Mouse (Mus musculus) limb, embryonic 15.5 days (tissue): ENCODE measurements around the gene Cnbd2. TPM values are rescaled to one million over a fixed set of nuclear protein-coding genes. Genes with fewer than 3 reads are reported as not detected.

Experiments
- ATAC-seq: fragments of 200-750 bp; cut with Nextera tagmentation; 2 replicates; pipeline ENCODE4 v1.8.0; 2017; ENCODE audit warnings: low read depth, moderate TSS enrichment; ENCODE audit not compliant: insufficient number of reproducible peaks, low FRiP score, low TSS enrichment
- H3K27ac ChIP-seq: fragments of 300-500 bp; sonication (generic); 2 replicates; pipeline ENCODE4 v1.5.1; 2015; ENCODE audit warnings: moderate library complexity, mild to moderate bottlenecking, inconsistent platforms
- H3K27me3 ChIP-seq: fragments of 300-500 bp; sonication (generic); 2 replicates; pipeline ENCODE4 v1.6.1; 2015; ENCODE audit warnings: inconsistent platforms
- H3K36me3 ChIP-seq: fragments of 300-500 bp; sonication (generic); 2 replicates; pipeline ENCODE4 v1.6.1; 2015; ENCODE audit warnings: inconsistent platforms
- H3K4me1 ChIP-seq: fragments of 300-500 bp; sonication (generic); 2 replicates; pipeline ENCODE4 v1.6.1; 2015; ENCODE audit warnings: inconsistent platforms
- H3K4me2 ChIP-seq: fragments of 300-500 bp; sonication (generic); 2 replicates; pipeline ENCODE4 v1.6.1; 2015; ENCODE audit warnings: mild to moderate bottlenecking, inconsistent platforms
- H3K4me3 ChIP-seq: fragments of 300-500 bp; sonication (generic); 2 replicates; pipeline ENCODE4 v1.5.1; 2015; ENCODE audit warnings: mild to moderate bottlenecking, inconsistent platforms
- H3K9ac ChIP-seq: fragments of 300-500 bp; sonication (generic); 2 replicates; pipeline ENCODE4 v1.6.1; 2015; ENCODE audit warnings: inconsistent platforms
- H3K9me3 ChIP-seq: fragments of 300-500 bp; sonication (generic); 2 replicates; pipeline ENCODE4 v1.6.1; 2016; ENCODE audit warnings: inconsistent platforms
- WGBS: fragments of 180-500 bp; shearing (Covaris S2); methylation state at CpG from one replicate; pipeline ENCODE4 v1.1.7; 2015; 5-methylcytosine and 5-hydroxymethylcytosine counted together
- polyA plus RNA-seq: library from polyadenylated mRNA; unstranded; fragments of >200 nt; fragmentation: Nextera tagmentation; extraction: Ambion mirVana; gene quantifications from 2 replicates; pipeline ENCODE4 v1.2.1, GENCODE M21; 2015

The Cnbd2 gene
- polyA plus RNA-seq = 3.8 and 3.9 TPM in 2 replicates

DNA sequence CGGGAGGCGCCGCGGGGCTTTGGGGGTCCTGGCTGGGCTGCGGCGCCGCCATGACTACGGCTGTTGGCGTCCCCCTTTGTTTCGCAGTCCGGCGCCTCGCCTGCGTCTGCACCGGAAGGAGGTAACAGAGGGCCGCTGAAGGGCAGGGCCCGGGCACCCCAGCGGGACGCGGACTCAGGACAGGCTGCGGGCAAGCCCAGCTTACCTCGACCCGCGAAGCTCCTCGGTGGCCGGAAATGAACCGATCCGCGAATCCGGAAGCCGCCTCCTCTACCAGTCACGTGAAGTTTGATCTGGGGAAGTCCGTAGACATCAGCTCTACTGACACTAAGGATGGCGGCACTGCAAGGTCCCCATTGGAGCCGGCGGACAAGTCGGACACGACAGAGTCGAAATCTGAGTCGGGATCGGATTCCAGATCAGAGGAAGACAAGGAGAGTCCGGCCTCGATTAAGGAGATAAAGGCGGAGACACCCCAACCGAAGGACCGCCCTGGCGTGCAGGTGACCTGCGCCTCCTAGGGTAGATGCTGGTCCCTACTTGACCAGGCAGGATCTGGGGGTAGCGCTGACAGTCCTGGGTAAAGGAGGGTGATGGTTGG is at the start of gene Cnbd2, which contains the start of gene Scand1:
Gene Cnbd2, plus strand, starts transcription at position 3 of the 601 bp plus-strand sequence.
Gene Scand1, minus strand, starts transcription at position 408 of the 601 bp plus-strand sequence.
- peak within 1 kb of the TSS; percentile 97 for H3K27ac ChIP-seq
- H3K4me3 ChIP-seq = peak within 1 kb of the TSS; percentile 97
- ATAC-seq = peak; percentile 79
- H3K36me3 ChIP-seq = peaks cover 10% of the 10 kb centered on the region; the same call in 1 of the 2 replicates
- under 1% methylated on average over 49 of the region's 49 CpGs for WGBS
- H3K4me1 ChIP-seq = peaks cover 4% of the 10 kb centered on the region; the same call in 1 of the 2 replicates
- H3K27me3 ChIP-seq = no peaks in the 10 kb centered on the region
- peak within 1 kb of the TSS; percentile 83 for H3K4me2 ChIP-seq
- peak within 1 kb of the TSS; percentile 88 for H3K9ac ChIP-seq
- H3K9me3 ChIP-seq = no peaks in the 10 kb centered on the region

DNA sequence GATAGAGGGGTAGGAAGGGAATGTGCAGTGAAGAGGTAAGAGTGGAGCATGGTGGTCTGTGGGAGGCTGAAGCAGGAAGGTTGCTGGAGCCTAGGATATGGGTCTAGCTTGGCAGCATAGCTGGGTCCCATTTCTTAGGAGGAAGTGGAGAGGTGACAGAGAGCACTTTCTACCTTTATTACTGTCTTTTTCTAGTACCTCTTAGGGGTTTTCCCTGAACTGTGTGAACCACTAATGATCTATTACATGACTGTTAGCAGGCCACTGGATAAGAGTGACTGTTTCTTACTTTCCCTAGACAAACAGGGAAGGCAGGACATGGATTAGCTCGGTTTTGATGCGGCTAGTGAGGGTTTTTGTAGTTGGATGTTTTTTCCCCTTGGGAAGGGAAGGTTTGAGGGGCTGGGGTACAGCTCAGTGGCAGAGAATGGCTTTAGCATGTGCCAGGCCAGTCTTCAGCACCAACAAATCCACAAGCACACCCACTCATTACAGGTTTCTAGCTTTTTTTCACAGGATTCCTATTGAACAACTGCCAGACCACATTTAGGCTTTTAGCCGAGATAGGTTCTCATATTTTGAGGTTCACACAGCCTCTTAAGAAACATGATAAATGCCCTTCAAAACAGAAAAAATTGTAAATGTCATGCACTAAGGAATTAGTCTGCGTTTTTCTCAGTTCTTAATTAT is 48.8 kb upstream of the Cnbd2 start:
- no peaks in the 10 kb centered on the region for H3K9me3 ChIP-seq
- no peaks in the 10 kb centered on the region for H3K4me1 ChIP-seq
- no peak for ATAC-seq
- H3K27me3 ChIP-seq = no peaks in the 10 kb centered on the region
- H3K4me2 ChIP-seq = no peak overlapping the region
- no peak overlapping the region for H3K4me3 ChIP-seq
- WGBS = 79% methylated on average over 4 of the region's 4 CpGs
- H3K27ac ChIP-seq = no peak overlapping the region
- H3K9ac ChIP-seq = no peak overlapping the region
- peaks cover 56% of the 10 kb centered on the region for H3K36me3 ChIP-seq

DNA sequence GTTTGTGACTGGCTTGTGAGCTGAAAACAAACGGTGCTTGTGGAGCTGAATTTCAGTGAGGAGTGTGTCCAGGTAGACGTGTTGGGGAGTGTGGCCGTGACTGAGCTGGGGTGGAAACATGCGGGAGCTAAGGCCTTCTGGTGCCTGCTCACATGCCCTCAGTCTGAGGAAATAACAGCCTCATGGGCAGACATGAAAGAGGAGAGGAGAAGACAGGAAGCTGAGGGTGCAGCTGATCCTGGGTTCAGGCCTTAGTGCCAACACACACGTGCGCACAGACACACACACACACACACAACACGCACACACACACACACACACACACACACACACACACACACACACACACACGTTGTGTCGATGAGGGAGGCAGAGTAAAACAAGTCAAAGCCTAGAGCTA is 44.5 kb upstream of the Cnbd2 start:
- H3K27me3 ChIP-seq = no peaks in the 10 kb centered on the region
- no peak overlapping the region for H3K9ac ChIP-seq
- ATAC-seq = no peak
- H3K36me3 ChIP-seq = peaks cover 26% of the 10 kb centered on the region
- WGBS = 94% methylated on average over 9 of the region's 9 CpGs
- no peak overlapping the region for H3K4me2 ChIP-seq
- no peaks in the 10 kb centered on the region for H3K9me3 ChIP-seq
- H3K4me1 ChIP-seq = no peaks in the 10 kb centered on the region
- H3K4me3 ChIP-seq = no peak overlapping the region
- no peak overlapping the region for H3K27ac ChIP-seq

- Histone ChIP-seq H3K27me3 (no peaks in the 10 kb centered on the region), H3K9ac (no peak overlapping the region), H3K4me3 (no peak overlapping the region), H3K36me3 (peaks cover 38% of the 10 kb centered on the region), H3K27ac (no peak overlapping the region), H3K4me2 (no peak overlapping the region), H3K4me1 (no peaks in the 10 kb centered on the region), H3K9me3 (no peaks in the 10 kb centered on the region)
- ATAC-seq = no peak
- WGBS = 88% methylated on average over 6 of the region's 6 CpGs
These were observed 39.5 kb upstream of the Cnbd2 start for GRCm38 (mm10) chr2:156272553-156272952.

DNA sequence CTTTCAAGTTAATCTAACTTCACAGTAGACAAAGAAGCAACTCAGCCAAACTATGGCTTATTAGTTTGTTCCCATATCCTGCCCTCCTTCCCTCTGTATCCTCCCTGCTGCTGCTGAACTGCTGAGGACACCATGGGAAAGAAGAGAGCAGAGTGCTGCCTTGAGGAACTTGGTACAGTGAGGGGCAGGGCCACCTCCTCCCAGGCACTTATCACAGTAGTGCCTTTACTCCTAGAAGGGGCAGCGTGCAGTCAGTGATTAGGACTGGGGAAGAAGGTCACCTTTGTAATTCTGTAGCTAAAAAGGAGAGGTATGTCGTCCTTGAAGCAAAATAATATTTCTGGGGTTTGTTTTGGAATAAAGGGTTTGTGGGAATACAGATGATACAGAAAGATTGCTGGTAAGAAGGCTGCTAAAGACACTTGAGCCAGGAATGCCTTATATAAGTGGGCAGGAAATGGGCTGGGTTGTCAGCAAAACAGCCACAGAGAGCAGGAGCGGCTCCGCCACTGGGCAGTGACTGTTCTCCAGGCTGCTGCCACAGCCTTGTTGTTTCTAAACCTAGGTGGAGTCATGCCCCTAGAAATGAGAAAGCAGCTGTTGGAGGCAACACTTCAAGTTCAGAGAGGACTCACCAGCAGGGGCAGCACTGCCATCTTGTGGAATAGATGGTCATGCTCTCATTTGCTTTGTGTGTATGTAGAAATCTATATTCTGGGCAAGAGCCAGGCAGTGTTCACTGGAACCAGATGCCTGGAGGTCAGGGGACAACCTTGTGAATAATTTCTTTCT is 33.7 kb upstream of the Cnbd2 start:
- H3K9me3 ChIP-seq = no peaks in the 10 kb centered on the region
- no peak for ATAC-seq
- H3K4me3 ChIP-seq = no peak overlapping the region
- H3K4me2 ChIP-seq = no peak overlapping the region
- 39% methylated on average over 4 of the region's 4 CpGs for WGBS
- H3K27ac ChIP-seq = peak overlapping the region; percentile 43
- no peak overlapping the region for H3K9ac ChIP-seq
- peaks cover 42% of the 10 kb centered on the region for H3K36me3 ChIP-seq
- H3K4me1 ChIP-seq = no peaks in the 10 kb centered on the region
- no peaks in the 10 kb centered on the region for H3K27me3 ChIP-seq

GRCm38 (mm10) chr2:156281227-156281626 is 30.9 kb upstream of the Cnbd2 start:
- Histone ChIP-seq H3K4me3 (no peak overlapping the region), H3K27ac (no peak overlapping the region), H3K4me2 (no peak overlapping the region), H3K9me3 (no peaks in the 10 kb centered on the region), H3K36me3 (peaks cover 36% of the 10 kb centered on the region), H3K4me1 (no peaks in the 10 kb centered on the region), H3K9ac (no peak overlapping the region), H3K27me3 (no peaks in the 10 kb centered on the region)
- 68% methylated on average over 4 of the region's 4 CpGs for WGBS
- no peak for ATAC-seq

- peaks cover 54% of the 10 kb centered on the region for H3K36me3 ChIP-seq
- H3K4me1 ChIP-seq = no peaks in the 10 kb centered on the region
- no peak overlapping the region for H3K4me2 ChIP-seq
- no peak overlapping the region for H3K9ac ChIP-seq
- H3K27ac ChIP-seq = no peak overlapping the region
- H3K4me3 ChIP-seq = no peak overlapping the region
- H3K27me3 ChIP-seq = no peaks in the 10 kb centered on the region
- ATAC-seq = no peak
- no peaks in the 10 kb centered on the region for H3K9me3 ChIP-seq
- WGBS = 78% methylated on average over 2 of the region's 2 CpGs
These were observed 26.9 kb upstream of the Cnbd2 start for GRCm38 (mm10) chr2:156285161-156285560.

DNA sequence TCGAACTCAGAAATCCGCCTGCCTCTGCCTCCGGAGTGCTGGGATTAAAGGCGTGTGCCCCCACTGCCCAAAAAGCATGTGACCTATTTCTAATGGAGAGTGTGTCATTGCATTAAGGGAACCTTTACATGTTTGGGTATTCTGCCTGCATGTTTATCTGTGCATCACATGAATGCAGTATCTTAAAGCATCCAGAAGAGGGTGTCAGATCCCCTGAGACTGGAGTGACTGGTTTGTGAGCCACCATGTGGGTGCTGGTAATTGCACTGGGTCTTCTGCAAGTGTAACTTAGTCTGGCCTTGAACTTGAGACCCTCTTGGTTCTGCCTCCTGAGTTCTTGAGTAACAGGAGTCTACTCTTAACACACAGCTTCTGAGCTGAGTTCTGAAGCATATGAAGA is 25.4 kb upstream of the Cnbd2 start:
- H3K9ac ChIP-seq = no peak overlapping the region
- peaks cover 58% of the 10 kb centered on the region for H3K36me3 ChIP-seq
- no peaks in the 10 kb centered on the region for H3K27me3 ChIP-seq
- H3K4me3 ChIP-seq = no peak overlapping the region
- no peaks in the 10 kb centered on the region for H3K9me3 ChIP-seq
- no peaks in the 10 kb centered on the region for H3K4me1 ChIP-seq
- WGBS = 92% methylated on average over 4 of the region's 4 CpGs
- no peak overlapping the region for H3K27ac ChIP-seq
- no peak for ATAC-seq
- H3K4me2 ChIP-seq = no peak overlapping the region

- WGBS = 91% methylated on average over 2 of the region's 2 CpGs
- no peak for ATAC-seq
These were observed 23.9 kb upstream of the Cnbd2 start for GRCm38 (mm10) chr2:156288222-156288621.

DNA sequence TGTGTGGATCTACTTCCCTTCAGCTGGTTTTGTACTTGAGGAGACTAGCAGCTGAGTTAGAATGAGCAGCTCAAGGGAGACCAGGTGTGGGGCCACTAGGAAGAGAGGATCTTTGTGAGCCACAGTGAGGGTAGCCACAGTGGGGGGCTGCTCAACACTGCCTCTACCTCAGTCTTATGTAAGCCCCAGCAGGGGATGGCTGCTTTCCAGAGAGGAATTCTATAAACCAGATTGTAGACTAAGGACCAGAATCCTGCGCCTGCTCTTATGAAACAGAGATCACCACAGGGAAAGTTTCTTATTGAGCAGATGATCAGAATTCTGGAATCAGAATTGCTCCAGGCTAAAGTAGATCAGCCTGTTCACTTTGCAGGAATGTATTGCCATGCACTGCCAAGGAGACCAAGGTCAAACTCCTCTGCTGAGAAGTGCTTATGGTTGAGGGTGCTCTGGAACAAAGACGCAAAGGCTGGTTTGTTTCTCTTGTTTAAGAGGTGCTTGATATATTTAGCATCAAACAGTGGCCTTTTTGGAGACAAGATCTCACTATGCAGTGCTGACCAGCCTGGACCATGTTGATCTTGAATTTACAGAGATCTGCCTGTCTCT is 22.4 kb upstream of the Cnbd2 start:
- H3K27ac ChIP-seq = no peak overlapping the region
- no peaks in the 10 kb centered on the region for H3K4me1 ChIP-seq
- H3K4me2 ChIP-seq = no peak overlapping the region
- no peaks in the 10 kb centered on the region for H3K27me3 ChIP-seq
- no peak overlapping the region for H3K4me3 ChIP-seq
- no peak overlapping the region for H3K9ac ChIP-seq
- WGBS = 71% methylated on average over 2 of the region's 2 CpGs
- no peaks in the 10 kb centered on the region for H3K9me3 ChIP-seq
- no peak for ATAC-seq
- H3K36me3 ChIP-seq = peaks cover 71% of the 10 kb centered on the region

More at GRCm38 (mm10) chr2:156288222-156288621, 23.9 kb upstream of the Cnbd2 start:
- no peak overlapping the region for H3K4me2 ChIP-seq
- H3K4me1 ChIP-seq = no peaks in the 10 kb centered on the region
- no peaks in the 10 kb centered on the region for H3K27me3 ChIP-seq
- H3K4me3 ChIP-seq = no peak overlapping the region
- H3K9me3 ChIP-seq = no peaks in the 10 kb centered on the region
- no peak overlapping the region for H3K27ac ChIP-seq
- no peak overlapping the region for H3K9ac ChIP-seq
- H3K36me3 ChIP-seq = peaks cover 57% of the 10 kb centered on the region

GRCm38 (mm10) chr2:156291998-156292397 is 20.1 kb upstream of the Cnbd2 start:
- H3K9ac ChIP-seq = no peak overlapping the region
- H3K4me1 ChIP-seq = no peaks in the 10 kb centered on the region
- 77% methylated on average over 1 of the region's 1 CpGs for WGBS
- H3K27ac ChIP-seq = no peak overlapping the region
- no peak overlapping the region for H3K4me2 ChIP-seq
- H3K36me3 ChIP-seq = peaks cover 79% of the 10 kb centered on the region
- H3K9me3 ChIP-seq = no peaks in the 10 kb centered on the region
- ATAC-seq = no peak
- H3K4me3 ChIP-seq = no peak overlapping the region
- H3K27me3 ChIP-seq = no peaks in the 10 kb centered on the region
